Mouse (Mus musculus) MEL (cell line): ENCODE results near the gene Calm3. TPM values are rescaled to one million over a fixed set of nuclear protein-coding genes. Genes with fewer than 3 reads are reported as not detected.

ENCODE experiments used
- DNase-seq: peaks from one replicate; pipeline ENCODE4 v3.0.0; 2011; ENCODE audit warnings: low read depth, low spot score
- H3K27ac ChIP-seq: 2 replicates; pipeline ENCODE4 v1.5.1; 2012; ENCODE audit warnings: low read depth, mild to moderate bottlenecking, control low read depth, low read length, moderate library complexity; ENCODE audit not compliant: control insufficient read depth
- H3K27me3 ChIP-seq, 2 experiments: fragments of 150-350 bp in 1 of 2; sonication (generic) in 1 of 2; 2 replicates each; pipeline ENCODE4 v1.6.1; 2012; ENCODE audit warnings: low read length in 2 of 2, mild to moderate bottlenecking in 2 of 2, improper control_type of control experiment in 1 of 2, moderate library complexity in 1 of 2; ENCODE audit not compliant: insufficient read depth in 2 of 2, control insufficient read depth in 1 of 2
- H3K36me3 ChIP-seq, 2 experiments: 2 replicates each; pipeline ENCODE4 v1.6.1; 2012 to 2014; ENCODE audit warnings: low read length in 2 of 2, improper control_type of control experiment in 1 of 2, inconsistent platforms in 1 of 2, mild to moderate bottlenecking in 1 of 2; ENCODE audit not compliant: insufficient read depth in 2 of 2, control insufficient read depth in 1 of 2
- H3K4me1 ChIP-seq, 2 experiments: fragments of 150-350 bp in 1 of 2; sonication (generic) in 1 of 2; 2 replicates each; pipeline ENCODE4 v1.6.1; 2012; ENCODE audit warnings: low read length in 2 of 2, improper control_type of control experiment in 1 of 2, mild to moderate bottlenecking in 1 of 2; ENCODE audit not compliant: insufficient read depth in 2 of 2, control insufficient read depth in 1 of 2
- H3K4me3 ChIP-seq, 2 experiments: fragments of 150-350 bp in 1 of 2; sonication (generic) in 1 of 2; 2 replicates each; pipeline ENCODE4 v1.5.1; 2012; ENCODE audit warnings: low read depth in 2 of 2, low read length in 2 of 2, mild to moderate bottlenecking in 2 of 2, moderate library complexity in 2 of 2, control low read depth in 1 of 2, improper control_type of control experiment in 1 of 2; ENCODE audit not compliant: control insufficient read depth in 1 of 2, insufficient read depth in 1 of 2
- H3K79me2 ChIP-seq: 2 replicates; pipeline ENCODE4 v1.6.1; 2012; ENCODE audit warnings: mild to moderate bottlenecking, low read length, moderate library complexity; ENCODE audit not compliant: control insufficient read depth, poor library complexity, insufficient read depth
- H3K9ac ChIP-seq: 2 replicates; pipeline ENCODE4 v1.6.1; 2012; ENCODE audit warnings: low read depth, mild to moderate bottlenecking, control low read depth, low read length, moderate library complexity; ENCODE audit not compliant: control insufficient read depth, poor library complexity, severe bottlenecking
- H3K9me3 ChIP-seq: fragments of 150-350 bp; sonication (generic); replicated peaks from 2 replicates; pipeline ENCODE4 v1.6.1; 2012; ENCODE audit warnings: mild to moderate bottlenecking, low read length, improper control_type of control experiment, moderate library complexity; ENCODE audit not compliant: insufficient read depth
- BHLHE40 ChIP-seq: IDR thresholded peaks from 2 replicates; pipeline ENCODE4 v1.6.1; 2012; ENCODE audit warnings: low read depth, mild to moderate bottlenecking, inconsistent platforms, low read length, improper control_type of control experiment, borderline replicate concordance
- CHD1 ChIP-seq: IDR thresholded peaks from 2 replicates; pipeline ENCODE4 v1.6.1; 2012; ENCODE audit warnings: low read depth, mild to moderate bottlenecking, inconsistent platforms, low read length, improper control_type of control experiment
- CHD2 ChIP-seq: IDR thresholded peaks from 2 replicates; pipeline ENCODE4 v1.6.1; 2011; ENCODE audit warnings: low read length, improper control_type of control experiment
- CTCF ChIP-seq, 3 experiments: IDR thresholded peaks in 2 of 3; conservative IDR thresholded peaks in 1 of 3; 2 replicates each; pipeline ENCODE4 v1.5.1; 2011 to 2012; ENCODE audit warnings: low read length in 3 of 3, low read depth in 2 of 3, mild to moderate bottlenecking in 2 of 3, improper control_type of control experiment in 1 of 3, inconsistent platforms in 1 of 3, mixed read lengths in 1 of 3, moderate library complexity in 1 of 3; ENCODE audit not compliant: control insufficient read depth in 1 of 3, insufficient read depth in 1 of 3, poor library complexity in 1 of 3, severe bottlenecking in 1 of 3
- EP300 ChIP-seq, 2 experiments: IDR thresholded peaks; 2 replicates each; pipeline ENCODE4 v1.6.1; 2011; ENCODE audit warnings: improper control_type of control experiment in 2 of 2, low read length in 2 of 2, low read depth in 1 of 2, mild to moderate bottlenecking in 1 of 2
- ETS1 ChIP-seq: IDR thresholded peaks from 2 replicates; pipeline ENCODE4 v1.6.1; 2012; ENCODE audit warnings: low read depth, mild to moderate bottlenecking, inconsistent platforms, low read length, improper control_type of control experiment, moderate library complexity
- JUND ChIP-seq: IDR thresholded peaks from 2 replicates; pipeline ENCODE4 v1.6.1; 2011; ENCODE audit warnings: low read depth, mild to moderate bottlenecking, improper control_type of control experiment, low read length
- KAT2A ChIP-seq: conservative IDR thresholded peaks from 2 replicates; pipeline ENCODE4 v1.6.1; 2012; ENCODE audit warnings: low read depth, low read length, improper control_type of control experiment, inconsistent platforms
- MAX ChIP-seq: IDR thresholded peaks from 2 replicates; pipeline ENCODE4 v1.6.1; 2011; ENCODE audit warnings: low read length, improper control_type of control experiment
- MEF2A ChIP-seq: IDR thresholded peaks from 2 replicates; pipeline ENCODE4 v1.6.1; 2014; ENCODE audit warnings: low read depth, mild to moderate bottlenecking, inconsistent platforms, low read length, improper control_type of control experiment; ENCODE audit not compliant: poor library complexity, insufficient replicate concordance, severe bottlenecking; ENCODE audit errors: extremely low read depth
- MYB ChIP-seq: IDR thresholded peaks from 2 replicates; pipeline ENCODE4 v1.6.1; 2011; ENCODE audit warnings: mild to moderate bottlenecking, low read depth, low read length, improper control_type of control experiment
- MYC ChIP-seq: IDR thresholded peaks from 2 replicates; pipeline ENCODE4 v1.6.1; 2011; ENCODE audit warnings: low read depth, mild to moderate bottlenecking, low read length, improper control_type of control experiment, moderate library complexity
- NELFE ChIP-seq: IDR thresholded peaks from 2 replicates; pipeline ENCODE4 v1.6.1; 2011; ENCODE audit warnings: low read depth, low read length, improper control_type of control experiment
- POLR2A ChIP-seq, 2 experiments: IDR thresholded peaks; 2 replicates each; pipeline ENCODE4 v1.6.1; 2011 to 2012; ENCODE audit warnings: low read length in 2 of 2, mild to moderate bottlenecking in 2 of 2, control low read depth in 1 of 2, improper control_type of control experiment in 1 of 2, low read depth in 1 of 2, moderate library complexity in 1 of 2; ENCODE audit not compliant: control insufficient read depth in 1 of 2, insufficient read depth in 1 of 2, poor library complexity in 1 of 2
- POLR2AphosphoS2 ChIP-seq: IDR thresholded peaks from 2 replicates; pipeline ENCODE4 v1.6.1; 2011; ENCODE audit warnings: low read length, improper control_type of control experiment
- POLR2AphosphoS5 ChIP-seq: IDR thresholded peaks from 2 replicates; pipeline ENCODE4 v1.6.1; 2012; ENCODE audit warnings: low read depth, borderline replicate concordance, mild to moderate bottlenecking, inconsistent platforms, low read length, moderate library complexity, mixed read lengths
- RAD21 ChIP-seq: IDR thresholded peaks from 2 replicates; pipeline ENCODE4 v1.6.1; 2011; ENCODE audit warnings: mild to moderate bottlenecking, low read depth, low read length, improper control_type of control experiment
- SMC3 ChIP-seq: IDR thresholded peaks from 2 replicates; pipeline ENCODE4 v1.6.1; 2011; ENCODE audit warnings: low read depth, low read length, improper control_type of control experiment
- TAL1 ChIP-seq: IDR thresholded peaks from 2 replicates; pipeline ENCODE4 v1.6.1; 2012; ENCODE audit warnings: mild to moderate bottlenecking, inconsistent platforms, low read length, moderate library complexity, mixed read lengths
- USF1 ChIP-seq: IDR thresholded peaks from 2 replicates; pipeline ENCODE4 v1.6.1; 2014; ENCODE audit warnings: low read depth, mild to moderate bottlenecking, inconsistent platforms, low read length, improper control_type of control experiment, moderate library complexity
- USF2 ChIP-seq, 2 experiments: IDR thresholded peaks; 2 replicates each; pipeline ENCODE4 v1.6.1; 2011 to 2012; ENCODE audit warnings: improper control_type of control experiment in 2 of 2, low read length in 2 of 2, borderline replicate concordance in 1 of 2, inconsistent platforms in 1 of 2, low read depth in 1 of 2, mild to moderate bottlenecking in 1 of 2; ENCODE audit not compliant: insufficient read depth in 1 of 2
- ZKSCAN1 ChIP-seq: IDR thresholded peaks from 2 replicates; pipeline ENCODE4 v1.6.1; 2012; ENCODE audit warnings: low read depth, mild to moderate bottlenecking, inconsistent platforms, low read length, improper control_type of control experiment, moderate library complexity
- ZMIZ1 ChIP-seq: IDR thresholded peaks from 2 replicates; pipeline ENCODE4 v1.6.1; 2012; ENCODE audit warnings: low read depth, mild to moderate bottlenecking, inconsistent platforms, low read length, improper control_type of control experiment, moderate library complexity
- ZNF384 ChIP-seq: IDR thresholded peaks from 2 replicates; pipeline ENCODE4 v1.6.1; 2012; ENCODE audit warnings: low read depth, mild to moderate bottlenecking, inconsistent platforms, low read length, improper control_type of control experiment
- polyA plus RNA-seq, 2 experiments: library from polyadenylated mRNA; stranded (reverse) in 1 of 2; unstranded in 1 of 2; fragments of >175 nt in 1 of 2; fragments of >200 nt in 1 of 2; gene quantifications; 2 replicates each; pipeline versions ENCODE4 v1.2.1 to v1.2.4; 2012; ENCODE audit warnings: low replicate concordance in 2 of 2, low read depth in 1 of 2; ENCODE audit not compliant: insufficient read length in 2 of 2, insufficient read depth in 1 of 2, missing spikeins in 1 of 2
- total RNA-seq: library from RNA; depleted of rRNA; stranded (reverse); fragments of 300-350 nt; gene quantifications from 2 replicates; pipeline ENCODE4 v1.2.3, GENCODE M21; 2012

The Calm3 gene
- total and polyA plus RNA-seq, 3 experiments = 482 to 1,030 (median 515) TPM

GRCm38 (mm10) chr7:16894279-16894678, 29.6 kb downstream of the Calm3 start:
- TF ChIP-seq POLR2AphosphoS5 (no peak), CHD1 (no peak), ZKSCAN1 (no peak), ZNF384 (no peak), CHD2 (no peak), JUND (no peak), POLR2AphosphoS2 (no peak)
- Histone ChIP-seq H3K27ac (no peak overlapping the region), H3K9me3 (no peaks in the 10 kb centered on the region), H3K79me2 (no peaks in the 10 kb centered on the region), H3K4me1 (peaks cover 0 to 10% of the 10 kb centered on the region in 2 experiments; a peak in 2 of 4 replicates), H3K36me3 (no peaks in the 10 kb centered on the region), H3K27me3 (peaks cover 0 to 3% of the 10 kb centered on the region in 2 experiments; a peak in 2 of 4 replicates), H3K4me3 (no peak overlapping the region), H3K9ac (no peak overlapping the region)
- no peak for DNase-seq

- Histone ChIP-seq H3K4me1 (peaks cover 0 to 10% of the 10 kb centered on the region in 2 experiments; a peak in 2 of 4 replicates), H3K4me3 (no peak overlapping the region), H3K79me2 (no peaks in the 10 kb centered on the region), H3K9ac (no peak overlapping the region), H3K9me3 (no peaks in the 10 kb centered on the region), H3K36me3 (no peaks in the 10 kb centered on the region), H3K27me3 (no peaks in the 10 kb centered on the region), H3K27ac (no peak overlapping the region)
- no peak for DNase-seq
- TF ChIP-seq RAD21 (no peak), ZKSCAN1 (no peak), CHD2 (no peak), SMC3 (no peak), USF1 (no peak), CTCF (IDR thresholded peaks at IDR 0.05 in 2 of 3, conservative IDR thresholded peaks at IDR 0.05 in 1 of 3; ENCODE audit: control insufficient read depth in 1 of 3, insufficient read depth in 1 of 3, low read depth in 2 of 3, low read length in 3 of 3, poor library complexity in 1 of 3, severe bottlenecking in 1 of 3) (no peak), USF2 (IDR thresholded peaks at IDR 0.05; ENCODE audit: borderline replicate concordance in 1 of 2, insufficient read depth in 1 of 2, low read depth in 1 of 2, low read length in 2 of 2) (no peak)
Observed at GRCm38 (mm10) chr7:16893612-16894011, 30.3 kb downstream of the Calm3 start.

DNA sequence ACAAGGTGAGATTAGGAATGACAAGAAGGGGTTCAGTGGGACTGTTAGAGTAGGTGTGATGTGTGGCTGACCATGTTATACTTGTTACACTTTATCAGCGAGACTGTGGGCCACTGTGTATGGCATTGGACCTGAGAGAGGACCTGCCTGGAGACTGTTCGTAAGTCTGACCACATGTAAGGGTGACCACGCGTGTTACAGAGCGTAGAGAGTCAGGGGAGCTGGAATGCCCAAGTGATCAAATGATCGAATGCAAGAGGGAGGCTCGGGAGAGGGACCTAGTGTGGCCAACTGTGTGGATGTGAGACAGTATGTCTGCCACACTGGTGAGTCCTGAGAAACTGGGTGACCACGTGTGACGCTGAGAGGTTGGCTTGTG, 31.6 kb downstream of the Calm3 start:
- TF ChIP-seq EP300 (IDR thresholded peaks at IDR 0.05; ENCODE audit: low read depth in 1 of 2, low read length in 2 of 2) (no peak), ZMIZ1 (no peak), POLR2AphosphoS5 (no peak), MAX (no peak; the same call in 1 of the 2 replicates), USF1 (no peak), MEF2A (no peak), POLR2A (IDR thresholded peaks at IDR 0.05; ENCODE audit: control insufficient read depth in 1 of 2, insufficient read depth in 1 of 2, low read depth in 1 of 2, low read length in 2 of 2, poor library complexity in 1 of 2) (no peak), BHLHE40 (no peak), NELFE (no peak), RAD21 (no peak), KAT2A (no peak), MYC (no peak), MYB (no peak), SMC3 (no peak), ZKSCAN1 (no peak), ETS1 (no peak), USF2 (IDR thresholded peaks at IDR 0.05; ENCODE audit: borderline replicate concordance in 1 of 2, insufficient read depth in 1 of 2, low read depth in 1 of 2, low read length in 2 of 2) (no peak), JUND (no peak), TAL1 (no peak)
- H3K9me3 ChIP-seq = no peaks in the 10 kb centered on the region
- H3K4me1 ChIP-seq = peaks cover 0 to 10% of the 10 kb centered on the region in 2 experiments; a peak in 2 of 4 replicates
- peak overlapping the region in 1 of 2 experiments; percentile 33; a peak in 2 of 4 replicates for H3K4me3 ChIP-seq
- H3K27ac ChIP-seq = no peak overlapping the region
- H3K36me3 ChIP-seq = no peaks in the 10 kb centered on the region
- no peaks in the 10 kb centered on the region for H3K27me3 ChIP-seq
- no peaks in the 10 kb centered on the region for H3K79me2 ChIP-seq
- peak overlapping the region; percentile 31 for H3K9ac ChIP-seq
- no peak for DNase-seq
